ENCODE assay signal across 12 mouse cellular contexts in genomic region chr14:22907221-22907620, GRCm38 (mm10).
DNase-seq lines count a peak whose midpoint lies in the region; ATAC-seq and TF ChIP-seq lines count a peak whose summit lies in the region.
"Had no signal": no experiment of that assay in that cellular context is flagged by ENCODE, and none has a peak within 500 bp of the region (broad histone marks: within the 10 kb centered on the region; RNA-seq: fewer than 3 reads in every experiment).

No protein-coding gene starts in this region.

- no peak for TF ChIP-seq POLR2A in limb, embryonic 14.5 days (IDR thresholded peaks at IDR 0.05; ENCODE audit: borderline replicate concordance, extremely low read depth, insufficient read depth, insufficient read length)

- WGBS in embryonic facial prominence, embryonic 13.5 days = 28% methylated on average over 4 of the region's 4 CpGs
- 30% methylated on average over 4 of the region's 4 CpGs for WGBS in limb, embryonic 14.5 days
- WGBS in heart, embryonic 11.5 days (ENCODE audit: insufficient replicate concordance) = 61% methylated on average over 4 of the region's 4 CpGs

- no peaks in the 10 kb centered on the region for H3K27me3 ChIP-seq in embryonic facial prominence, embryonic 13.5 days
- no peaks in the 10 kb centered on the region for H3K27me3 ChIP-seq in limb, embryonic 14.5 days (ENCODE audit: control insufficient read depth, insufficient read depth, low read length)
- H3K27me3 ChIP-seq in heart, embryonic 11.5 days (ENCODE audit: control insufficient read depth, insufficient read depth, low read length) = no peaks in the 10 kb centered on the region
- H3K27me3 ChIP-seq: embryonic facial prominence, embryonic 15.5 days; liver, embryonic 13.5 days; Patski had no signal

- peak overlapping the region; percentile 35; the same call in 1 of the 2 replicates for H3K27ac ChIP-seq in embryonic facial prominence, embryonic 13.5 days
- H3K27ac ChIP-seq in limb, embryonic 14.5 days (replicated peaks; ENCODE audit: low read depth, low read length) = peak overlapping the region; percentile 21; the same call in 1 of the 2 replicates
- no peak overlapping the region for H3K27ac ChIP-seq in heart, embryonic 11.5 days (ENCODE audit: low read depth, low read length)
- H3K27ac ChIP-seq: liver, embryonic 13.5 days had no signal

- H3K4me3 ChIP-seq in embryonic facial prominence, embryonic 13.5 days = no peak overlapping the region
- H3K4me3 ChIP-seq in limb, embryonic 14.5 days (replicated peaks; ENCODE audit: low read length) = no peak overlapping the region
- no peak overlapping the region for H3K4me3 ChIP-seq in heart, embryonic 11.5 days (ENCODE audit: low read depth, low read length)
- H3K4me3 ChIP-seq: embryonic facial prominence, embryonic 15.5 days; liver, embryonic 13.5 days had no signal

- ATAC-seq in embryonic facial prominence, embryonic 13.5 days (ENCODE audit: insufficient number of reproducible peaks, insufficient read depth, low FRiP score, low TSS enrichment, low read depth) = no peak
- ATAC-seq in limb, embryonic 14.5 days (ENCODE audit: low FRiP score, low read depth) = no peak
- no peak for ATAC-seq in heart, embryonic 11.5 days (replicated peaks; ENCODE audit: insufficient number of reproducible peaks, low FRiP score, low TSS enrichment)
- ATAC-seq: Patski had no signal

- no peaks in the 10 kb centered on the region for H3K36me3 ChIP-seq in embryonic facial prominence, embryonic 13.5 days
- H3K36me3 ChIP-seq in limb, embryonic 14.5 days (ENCODE audit: control insufficient read depth, insufficient read depth, low read length) = no peaks in the 10 kb centered on the region
- no peaks in the 10 kb centered on the region for H3K36me3 ChIP-seq in heart, embryonic 11.5 days (ENCODE audit: control insufficient read depth, insufficient read depth, low read length)
- H3K36me3 ChIP-seq: embryonic facial prominence, embryonic 15.5 days; liver, embryonic 13.5 days had no signal

- peak; percentile 26 for DNase-seq in adrenal gland, adult 8-10 months
- no peak for DNase-seq in adrenal gland, postnatal 4 days (ENCODE audit: low spot score in 2 of 2)
- DNase-seq in 3T3-L1 (ENCODE audit: low read depth, low spot score) = peak; percentile 49
- peak; percentile 37 for DNase-seq in limb, embryonic 14.5 days (ENCODE audit: low spot score)
- DNase-seq in spleen, adult 12 weeks (ENCODE audit: low spot score) = no peak
- DNase-seq in kidney, postnatal 36 days = no peak
- DNase-seq: heart, postnatal 4 days; liver, embryonic 13.5 days had no signal

- no peak overlapping the region for H3K9ac ChIP-seq in embryonic facial prominence, embryonic 13.5 days
- H3K9ac ChIP-seq in limb, embryonic 14.5 days (ENCODE audit: low read depth, low read length, severe bottlenecking) = no peak overlapping the region
- H3K9ac ChIP-seq in heart, embryonic 11.5 days (ENCODE audit: low read depth, low read length) = no peak overlapping the region
- H3K9ac ChIP-seq: embryonic facial prominence, embryonic 15.5 days; liver, embryonic 13.5 days had no signal

- H3K4me1 ChIP-seq in embryonic facial prominence, embryonic 13.5 days = peaks cover 28% of the 10 kb centered on the region
- peaks cover 26% of the 10 kb centered on the region for H3K4me1 ChIP-seq in limb, embryonic 14.5 days (ENCODE audit: control insufficient read depth, insufficient read depth, low read length)
- H3K4me1 ChIP-seq in heart, embryonic 11.5 days (ENCODE audit: control insufficient read depth, insufficient read depth, low read length) = no peaks in the 10 kb centered on the region
- H3K4me1 ChIP-seq: liver, embryonic 13.5 days had no signal

- H3K4me2 ChIP-seq in embryonic facial prominence, embryonic 13.5 days = no peak overlapping the region
- H3K4me2 ChIP-seq in limb, embryonic 14.5 days (replicated peaks; ENCODE audit: low read depth, low read length, severe bottlenecking) = no peak overlapping the region
- no peak overlapping the region for H3K4me2 ChIP-seq in heart, embryonic 11.5 days
- H3K4me2 ChIP-seq: embryonic facial prominence, embryonic 15.5 days; liver, embryonic 13.5 days had no signal

- no peaks in the 10 kb centered on the region for H3K9me3 ChIP-seq in embryonic facial prominence, embryonic 13.5 days
- H3K9me3 ChIP-seq in limb, embryonic 14.5 days (ENCODE audit: control insufficient read depth, low read length) = no peaks in the 10 kb centered on the region
- no peaks in the 10 kb centered on the region for H3K9me3 ChIP-seq in heart, embryonic 11.5 days (replicated peaks; ENCODE audit: control insufficient read depth, low read length)
- H3K9me3 ChIP-seq: embryonic facial prominence, embryonic 15.5 days; liver, embryonic 13.5 days had no signal

Comparison
In these comparisons a context has a peak if more than half of its experiments do, and no peak if none do; other contexts are left out.
1. DNase-seq: peak in adrenal gland, adult 8-10 months (single experiment), 3T3-L1 (single experiment) and limb, embryonic 14.5 days (single experiment); none in adrenal gland, postnatal 4 days (0 of 2), spleen, adult 12 weeks (single experiment) and kidney, postnatal 36 days (0 of 2).